Mouse (Mus musculus) right cerebral cortex, postnatal 36 days (tissue): ENCODE data around the gene Nr1h4.

Experiments used
- DNase-seq, 2 experiments: peaks; one replicate each; pipeline ENCODE4 v3.0.0; 2022; ENCODE audit warnings: low spot score in 2 of 2, mixed read lengths in 1 of 2

Nr1h4 gene

GRCm38 (mm10) chr10:89481638-89482037 lies 51.7 kb downstream of the Nr1h4 start:
- DNase-seq = no peak

GRCm38 (mm10) chr10:89478766-89479165 lies 54.6 kb downstream of the Nr1h4 start:
- no peak for DNase-seq

- DNase-seq = no peak
These were observed 62.6 kb downstream of the Nr1h4 start for GRCm38 (mm10) chr10:89470596-89471353.

- no peak for DNase-seq
These were observed 68.5 kb downstream of the Nr1h4 start for GRCm38 (mm10) chr10:89464760-89465405.

- no peak for DNase-seq
These were observed 70.5 kb downstream of the Nr1h4 start for GRCm38 (mm10) chr10:89462890-89463289.

DNA sequence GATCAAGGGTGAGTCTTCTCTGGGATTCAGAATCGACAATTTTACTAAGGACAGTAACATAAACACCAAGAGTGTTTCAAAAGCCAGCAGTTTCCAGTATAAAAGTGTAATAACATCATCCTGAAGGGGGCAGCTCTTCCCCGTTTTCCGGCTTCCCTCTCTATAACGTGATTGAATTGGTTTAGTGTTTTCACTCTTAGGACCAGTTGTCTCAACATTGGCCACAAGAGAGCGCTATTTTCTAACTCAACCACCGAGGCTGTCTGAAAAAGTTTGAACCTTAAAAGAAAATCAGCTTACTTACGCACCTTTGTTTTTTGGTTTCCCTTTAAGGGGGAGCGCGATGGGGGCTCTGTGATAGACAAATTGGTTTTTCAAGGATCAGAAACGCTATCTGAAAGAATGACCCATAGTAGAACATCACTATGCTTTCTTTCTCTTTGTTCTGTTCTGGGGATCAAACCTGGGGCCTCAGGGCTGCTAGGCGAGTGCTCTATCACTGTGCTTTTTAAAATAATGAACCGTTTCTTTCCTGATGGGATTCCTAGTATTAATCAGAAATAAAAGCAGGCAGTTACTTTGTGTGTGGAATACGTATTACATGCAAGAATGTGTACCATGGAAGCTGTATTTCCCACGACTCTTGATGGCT lies 71.4 kb downstream of the Nr1h4 start:
- DNase-seq = peak; percentile 61 to 69

DNA sequence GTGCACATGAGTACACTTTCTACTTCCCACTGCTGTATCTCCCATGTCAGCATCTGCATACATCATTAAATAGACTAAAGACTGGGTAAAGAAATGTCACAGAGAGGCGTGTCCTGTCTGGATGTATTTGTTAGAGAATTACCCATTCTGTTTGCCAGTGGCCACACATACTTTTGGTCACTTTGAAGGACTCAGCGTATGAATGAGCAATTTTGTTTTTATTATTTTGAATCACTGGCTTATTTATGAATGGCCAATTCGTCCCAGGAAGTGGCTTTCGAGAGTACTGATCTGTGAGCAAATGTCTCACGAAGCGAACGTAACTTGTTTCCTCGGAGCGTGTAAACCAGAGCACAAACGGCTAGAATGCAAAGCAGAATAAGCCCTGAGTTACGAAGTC lies 72.4 kb downstream of the Nr1h4 start:
- DNase-seq = no peak

GRCm38 (mm10) chr10:89458770-89459169 lies 74.6 kb downstream of the Nr1h4 start:
- DNase-seq = no peak

DNA sequence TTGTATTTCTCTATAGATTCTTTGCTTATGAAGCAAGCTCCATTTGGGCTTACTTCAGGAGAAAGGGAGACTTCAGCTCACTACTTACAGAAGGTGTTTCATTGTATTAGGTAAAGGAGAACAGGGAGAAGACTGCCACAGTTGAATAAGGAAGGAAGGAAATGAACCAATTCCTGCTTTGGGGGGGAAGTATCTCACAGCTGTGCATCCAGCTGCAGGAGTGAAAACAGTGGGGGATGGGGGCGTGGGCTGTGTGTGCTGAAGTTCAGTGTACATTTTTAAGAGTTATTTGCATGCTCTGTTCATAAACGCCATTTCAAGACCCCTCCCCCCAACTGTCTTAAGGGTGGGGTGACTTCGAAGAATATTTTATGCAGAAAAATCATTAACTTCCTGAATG lies 79.6 kb downstream of the Nr1h4 start:
- DNase-seq = no peak

- DNase-seq = no peak
These were observed 80.2 kb downstream of the Nr1h4 start for GRCm38 (mm10) chr10:89453068-89453641.

DNA sequence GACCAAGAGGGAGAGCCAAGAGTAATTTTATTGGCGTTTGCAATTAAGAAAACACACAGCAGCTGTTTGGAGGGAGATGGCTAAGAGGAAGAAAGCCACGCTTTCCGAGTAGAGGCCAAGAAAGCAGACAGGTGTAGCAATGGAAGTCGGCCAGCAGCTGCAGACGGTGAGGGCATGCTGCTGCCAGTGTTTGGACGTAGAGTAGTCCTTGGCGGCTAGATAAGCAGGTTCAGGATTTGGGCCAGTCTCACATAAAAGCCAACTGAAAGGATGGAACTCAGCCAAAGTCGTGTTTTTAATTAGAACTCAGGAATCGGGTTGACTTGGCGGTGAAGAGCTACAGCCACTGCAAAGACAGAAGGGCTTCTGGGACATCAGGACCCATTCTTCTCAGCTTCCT lies 83.0 kb downstream of the Nr1h4 start:
- no peak for DNase-seq

DNA sequence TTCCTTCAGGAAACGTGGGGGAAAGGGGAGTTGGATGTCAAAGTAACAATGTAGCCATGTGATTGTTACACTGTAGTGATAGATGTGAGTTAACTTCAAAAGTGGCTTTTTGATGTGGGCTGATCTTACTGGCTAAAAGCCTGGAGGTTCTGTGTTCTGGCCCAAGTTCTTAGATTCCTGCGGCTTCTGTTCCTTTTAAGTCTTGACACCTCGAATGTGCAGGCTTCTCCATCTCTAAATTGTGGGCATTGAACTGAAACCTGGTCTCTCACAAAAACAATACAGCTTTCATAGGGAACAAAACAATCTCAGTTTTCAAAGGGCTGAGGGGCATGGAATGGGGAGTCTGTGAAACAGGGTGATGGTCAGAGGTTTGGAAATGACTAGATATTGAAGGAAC lies 89.0 kb downstream of the Nr1h4 start:
- DNase-seq = no peak

GRCm38 (mm10) chr10:89443623-89444151 lies 89.7 kb downstream of the Nr1h4 start, which contains the start of gene Gas2l3:
Gene Gas2l3 (minus strand): TSS chr10:89443967.
- DNase-seq = peak; percentile 67 to 78

DNA sequence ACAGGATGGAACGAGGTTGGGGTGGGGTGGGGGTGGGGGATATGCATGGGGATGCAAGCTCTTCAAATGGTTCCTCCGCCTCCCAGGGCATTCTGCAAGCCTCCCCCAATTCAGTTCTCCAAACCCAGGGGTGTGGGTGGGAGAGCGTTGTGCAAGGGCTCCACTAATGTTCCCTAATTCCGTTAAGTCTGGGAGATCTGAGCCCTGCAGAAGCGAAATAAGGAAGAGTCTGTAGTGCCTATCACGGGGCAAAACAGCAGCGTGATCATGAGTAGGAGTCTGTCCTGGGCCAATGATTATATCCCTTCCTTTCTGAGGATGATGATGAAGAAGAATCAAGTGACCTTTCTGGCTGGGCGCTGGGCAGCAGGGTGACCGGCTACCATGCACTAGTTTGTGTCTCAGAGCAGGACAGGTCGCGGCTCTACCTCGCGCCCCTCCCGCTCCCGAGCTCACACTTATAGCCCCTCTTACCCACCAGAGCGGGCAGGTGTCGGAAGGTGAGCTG lies 90.2 kb downstream of the Nr1h4 start:
- peak in 1 of 2 experiments; percentile 43 for DNase-seq

DNA sequence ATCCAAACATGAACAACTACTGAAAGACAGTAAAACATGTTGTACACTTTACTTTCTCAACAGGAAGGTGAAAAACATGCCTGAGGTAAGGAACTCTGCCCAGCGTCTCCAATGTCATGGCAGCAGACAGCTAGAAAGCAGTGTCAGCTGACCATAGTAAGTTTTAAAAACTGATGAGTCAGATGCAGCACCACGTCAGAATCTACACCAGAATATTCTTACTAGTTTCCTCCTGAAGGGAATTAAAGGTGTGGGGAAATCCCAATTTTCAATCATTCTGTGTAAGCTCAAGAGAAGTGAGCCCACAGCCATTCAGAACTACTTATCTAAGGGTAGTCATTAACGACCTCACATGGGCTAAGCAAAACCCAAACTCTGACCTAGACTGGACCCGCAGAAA lies 90.7 kb downstream of the Nr1h4 start:
- no peak for DNase-seq

DNA sequence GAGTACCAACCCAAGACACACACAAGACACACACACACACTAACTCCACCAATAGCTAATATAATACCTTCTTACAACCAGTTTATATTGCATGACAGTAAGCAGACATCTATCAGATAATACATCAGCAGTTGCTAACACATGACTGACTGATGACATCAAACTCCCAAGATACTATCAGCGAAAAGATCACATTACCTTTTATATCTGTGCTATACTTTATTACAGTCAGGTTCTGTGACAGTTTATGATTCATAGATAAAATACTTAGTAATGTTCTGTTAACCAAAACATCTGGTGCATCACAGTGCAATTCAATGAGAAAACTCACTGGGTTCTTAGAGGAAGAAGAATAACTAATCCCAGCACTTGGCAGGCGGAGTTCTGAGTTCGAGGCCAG lies 91.4 kb downstream of the Nr1h4 start:
- DNase-seq = no peak

DNA sequence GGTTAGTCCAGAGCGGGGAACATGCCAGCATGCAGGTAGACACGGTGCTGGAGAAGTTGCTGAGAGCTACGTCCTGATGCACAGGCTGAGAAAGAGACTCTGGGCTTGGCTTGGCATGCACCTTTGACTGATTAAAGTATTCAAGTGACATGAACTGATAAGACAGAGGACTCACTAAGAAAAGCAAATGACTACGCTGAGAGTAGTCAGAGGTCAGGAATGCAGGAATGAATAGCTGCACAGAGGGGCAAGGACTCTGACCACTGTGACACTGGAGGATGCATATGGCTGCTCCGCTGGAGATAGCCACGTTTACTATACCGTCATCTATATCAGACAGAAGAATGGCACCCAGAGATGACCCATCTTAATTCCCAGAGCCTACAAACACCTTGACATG lies 94.0 kb downstream of the Nr1h4 start:
- DNase-seq = no peak

- no peak for DNase-seq
These were observed 95.4 kb downstream of the Nr1h4 start for GRCm38 (mm10) chr10:89437996-89438395.

GRCm38 (mm10) chr10:89437472-89437871 lies 95.9 kb downstream of the Nr1h4 start:
- no peak for DNase-seq

- DNase-seq = no peak
These were observed 97.5 kb downstream of the Nr1h4 start for GRCm38 (mm10) chr10:89435920-89436319.

- DNase-seq = no peak
These were observed 98.0 kb downstream of the Nr1h4 start for GRCm38 (mm10) chr10:89435413-89435812.
